Mouse (Mus musculus) skeletal muscle tissue, adult 2 months (tissue): ENCODE measurements at regions not wholly inside any gene's neighbourhood (a gene's known extent, or its start where the extent isn't known, plus 50 kb on each side); places are given as distances from the start of the nearest gene placed in this dataset.

Experiments used
- DNase-seq: peaks from one replicate; pipeline ENCODE4 v3.0.0-alpha.2; 2012; ENCODE audit warnings: low read depth, low spot score

- DNase-seq, result no peak
Observed at GRCm38 (mm10) chr13:53707548-53707947, 234.7 kb upstream of the Msx2 start.

- DNase-seq, result no peak
Observed at GRCm38 (mm10) chr13:53704104-53704503, 231.2 kb upstream of the Msx2 start.

- no peak for DNase-seq
Observed at GRCm38 (mm10) chr13:53700236-53700635, 227.4 kb upstream of the Msx2 start.

- DNase-seq, result no peak
Observed at GRCm38 (mm10) chr13:53697954-53698353, 225.1 kb upstream of the Msx2 start.

- no peak for DNase-seq
Observed at GRCm38 (mm10) chr13:53695385-53695784, 222.5 kb upstream of the Msx2 start.

- no peak for DNase-seq
Observed at GRCm38 (mm10) chr13:53688934-53689333, 216.1 kb upstream of the Msx2 start.

- DNase-seq, result no peak
Observed at GRCm38 (mm10) chr13:53688489-53688888, 215.6 kb upstream of the Msx2 start.

- DNase-seq, result no peak
Observed at GRCm38 (mm10) chr13:53684498-53684897, 211.6 kb upstream of the Msx2 start.

GRCm38 (mm10) chr13:53677187-53677586 is 204.3 kb upstream of the Msx2 start:
- no peak for DNase-seq

GRCm38 (mm10) chr13:53670361-53670760 is 197.5 kb upstream of the Msx2 start:
- DNase-seq, result no peak

GRCm38 (mm10) chr13:53667518-53667917 is 194.6 kb upstream of the Msx2 start:
- DNase-seq, result no peak

GRCm38 (mm10) chr13:53665592-53665991 is 192.7 kb upstream of the Msx2 start:
- no peak for DNase-seq

GRCm38 (mm10) chr13:53664631-53665230 is 191.9 kb upstream of the Msx2 start:
- no peak for DNase-seq

- no peak for DNase-seq
Observed at GRCm38 (mm10) chr13:53652826-53653225, 180.0 kb upstream of the Msx2 start.

GRCm38 (mm10) chr13:53648353-53648752 is 175.5 kb upstream of the Msx2 start:
- no peak for DNase-seq

GRCm38 (mm10) chr13:53642557-53642956 is 169.7 kb upstream of the Msx2 start:
- no peak for DNase-seq

GRCm38 (mm10) chr13:53639584-53639983 is 166.7 kb upstream of the Msx2 start:
- no peak for DNase-seq

- no peak for DNase-seq
Observed at GRCm38 (mm10) chr13:53639115-53639514, 166.2 kb upstream of the Msx2 start.

- no peak for DNase-seq
Observed at GRCm38 (mm10) chr13:53636011-53636410, 163.1 kb upstream of the Msx2 start.

GRCm38 (mm10) chr13:53634637-53635203 is 161.8 kb upstream of the Msx2 start:
- DNase-seq, result no peak

- no peak for DNase-seq
Observed at GRCm38 (mm10) chr13:53598050-53598449, 125.2 kb upstream of the Msx2 start.

GRCm38 (mm10) chr13:53596871-53597800 is 124.3 kb upstream of the Msx2 start:
- DNase-seq, result no peak

- no peak for DNase-seq
Observed at GRCm38 (mm10) chr13:53592755-53593154, 119.9 kb upstream of the Msx2 start.
